Mouse (Mus musculus) bone marrow macrophage, adult 2 months (primary cell): Measurements from ENCODE around the gene Arhgef18.

Experiments
- CTCF ChIP-seq: IDR thresholded peaks from 2 replicates; pipeline ENCODE4 v1.5.1; 2012; ENCODE audit warnings: low read depth, mild to moderate bottlenecking, low read length, moderate library complexity
- POLR2A ChIP-seq: IDR thresholded peaks from 2 replicates; pipeline ENCODE4 v1.6.1; 2012; ENCODE audit warnings: mild to moderate bottlenecking, low read depth, low read length, borderline replicate concordance

DNA sequence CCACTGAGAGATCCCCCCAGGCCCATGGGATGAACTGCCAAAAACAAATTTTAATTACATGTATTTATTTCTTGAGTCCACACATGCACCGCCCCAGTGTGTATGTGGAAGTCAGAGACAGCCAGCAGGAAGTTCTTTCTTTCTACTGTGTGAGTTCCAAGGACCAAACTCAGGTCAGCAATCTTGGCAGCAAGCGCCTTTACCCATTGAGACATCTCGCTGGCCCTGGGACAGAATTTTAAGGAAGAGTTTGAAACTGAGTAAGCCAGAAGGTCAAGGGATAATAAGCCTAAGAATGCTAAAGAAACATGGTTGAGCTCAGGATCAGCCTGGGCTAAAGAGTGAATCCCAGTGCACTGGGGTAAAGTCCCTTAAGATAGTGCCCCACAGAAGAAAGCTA, 4.8 kb downstream of the Arhgef18 start:
- TF ChIP-seq CTCF = no peak
- TF ChIP-seq POLR2A = no peak
